Mouse (Mus musculus) ES-E14 (cell line): ENCODE results near the gene Cyth1. TPM values are rescaled to one million over a fixed set of nuclear protein-coding genes. Genes with fewer than 3 reads are reported as not detected.

Experiments used
- DNase-seq: peaks from one replicate; pipeline ENCODE4 v3.0.0-alpha.2; 2013; ENCODE audit warnings: low read depth, low spot score
- H3K27ac ChIP-seq: 2 replicates; pipeline ENCODE4 v1.5.1; 2012; ENCODE audit warnings: low read depth, mild to moderate bottlenecking, low read length, moderate library complexity, mixed read lengths; ENCODE audit not compliant: poor library complexity, insufficient read depth, severe bottlenecking
- H3K36me3 ChIP-seq: 2 replicates; pipeline ENCODE4 v1.6.1; 2012; ENCODE audit warnings: mild to moderate bottlenecking, low read length, moderate library complexity, mixed read lengths; ENCODE audit not compliant: control insufficient read depth, poor library complexity, insufficient read depth, severe bottlenecking
- H3K4me1 ChIP-seq, 2 experiments: fragments of 150-350 bp in 1 of 2; sonication (generic) in 1 of 2; 2 replicates each; pipeline ENCODE4 v1.6.1; 2012; ENCODE audit warnings: low read length in 2 of 2, mild to moderate bottlenecking in 1 of 2, mixed read lengths in 1 of 2; ENCODE audit not compliant: control insufficient read depth in 2 of 2, insufficient read depth in 2 of 2, poor library complexity in 1 of 2
- H3K4me3 ChIP-seq, 2 experiments: fragments of 150-350 bp in 1 of 2; sonication (generic) in 1 of 2; 2 replicates each; pipeline ENCODE4 v1.5.1; 2012; ENCODE audit warnings: low read length in 2 of 2, low read depth in 1 of 2, mild to moderate bottlenecking in 1 of 2, mixed read lengths in 1 of 2; ENCODE audit not compliant: insufficient read depth in 1 of 2, poor library complexity in 1 of 2, severe bottlenecking in 1 of 2
- H3K9ac ChIP-seq: 2 replicates; pipeline ENCODE4 v1.6.1; 2012; ENCODE audit warnings: low read depth, mild to moderate bottlenecking, low read length, mixed read lengths; ENCODE audit not compliant: poor library complexity, insufficient read depth, severe bottlenecking
- H3K9me3 ChIP-seq: fragments of 150-350 bp; sonication (generic); 2 replicates; pipeline ENCODE4 v1.6.1; 2012; ENCODE audit warnings: low read depth, mild to moderate bottlenecking, low read length; ENCODE audit not compliant: control insufficient read depth, insufficient read depth
- CHD2 ChIP-seq: IDR thresholded peaks from 2 replicates; pipeline ENCODE4 v1.6.1; 2014; ENCODE audit warnings: mild to moderate bottlenecking, low read depth, low read length, inconsistent platforms
- HCFC1 ChIP-seq: IDR thresholded peaks from 2 replicates; pipeline ENCODE4 v1.6.1; 2012; ENCODE audit warnings: low read length, inconsistent platforms, borderline replicate concordance; ENCODE audit not compliant: insufficient read depth
- MAFK ChIP-seq: IDR thresholded peaks from 2 replicates; pipeline ENCODE4 v1.6.1; 2014; ENCODE audit warnings: mild to moderate bottlenecking, low read depth, low read length, inconsistent platforms; ENCODE audit not compliant: insufficient read depth
- ZC3H11A ChIP-seq: IDR thresholded peaks from 2 replicates; pipeline ENCODE4 v1.6.1; 2012; ENCODE audit warnings: low read depth, mild to moderate bottlenecking, inconsistent platforms, low read length, borderline replicate concordance
- ZNF384 ChIP-seq: IDR thresholded peaks from 2 replicates; pipeline ENCODE4 v1.6.1; 2012; ENCODE audit warnings: low read depth, low read length, inconsistent platforms
- in situ Hi-C, 2 experiments: fragments of 600-800 bp; cut with MboI; formaldehyde crosslinking; loops; one replicate each; pipeline ENCODE4 v1.15.1; 2025; ENCODE audit warnings: low sequenced_read_pairs in 2 of 2, inconsistent platforms in 1 of 2; ENCODE audit not compliant: unreplicated experiment in 2 of 2
- total RNA-seq: library from RNA; depleted of rRNA; stranded (reverse); fragments of 300-350 nt; gene quantifications from 2 replicates; pipeline ENCODE4 v1.2.3, GENCODE M21; 2012

Cyth1 gene
- total RNA-seq, 1 experiment: 6.3 TPM

DNA sequence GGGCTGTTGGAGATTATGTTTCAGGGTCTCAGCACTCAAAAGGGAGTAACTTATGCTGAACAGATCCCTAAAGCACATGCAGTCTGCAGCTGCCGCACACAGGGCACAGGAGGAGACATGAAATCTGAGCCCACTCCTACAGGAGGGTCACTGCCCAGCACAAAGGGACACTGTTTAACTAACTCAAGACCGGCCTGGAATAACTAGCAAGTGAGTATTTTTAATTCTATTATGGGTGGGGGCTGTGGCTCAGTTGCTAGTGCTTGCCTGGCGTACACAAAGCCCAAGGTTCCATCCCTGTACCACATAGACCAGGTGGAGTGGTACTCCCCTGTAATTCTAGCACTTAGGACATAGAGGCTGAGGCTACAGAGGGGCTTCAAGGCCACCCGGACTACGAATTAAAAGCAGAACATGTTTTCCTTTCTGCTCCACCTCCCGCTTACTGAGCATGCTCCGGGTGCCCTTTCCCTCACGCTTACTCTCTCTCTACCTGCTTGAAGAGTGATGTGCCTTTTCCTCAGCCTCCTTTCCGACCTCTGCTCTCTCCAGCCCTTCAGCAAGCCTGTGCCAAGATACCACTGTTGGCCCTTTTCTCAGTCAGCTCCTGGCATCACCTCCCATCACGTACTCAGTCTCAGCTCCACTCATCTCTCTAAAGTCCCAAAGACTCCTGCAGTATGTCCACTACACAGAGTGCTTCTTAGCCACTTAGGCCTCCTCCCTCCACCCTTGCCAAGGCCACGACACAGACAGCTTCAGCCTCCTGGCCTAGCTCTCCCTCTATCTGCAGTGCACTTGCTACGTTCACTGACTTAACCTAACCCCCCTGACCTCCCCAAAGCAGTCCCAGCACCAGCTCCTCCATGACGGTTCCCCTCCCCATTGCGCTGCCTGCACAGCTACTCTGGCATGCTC is 8.9 kb downstream of the Cyth1 start:
- Histone ChIP-seq H3K4me3 (no peak overlapping the region), H3K4me1 (no peaks in the 10 kb centered on the region)
- in situ Hi-C loops: loop anchor here in 1 of 2 experiments (25.0 kb wide), 1 partner anchor 377 kb away; the partner anchor contains the start of genes Tha1 and Tmem235

DNA sequence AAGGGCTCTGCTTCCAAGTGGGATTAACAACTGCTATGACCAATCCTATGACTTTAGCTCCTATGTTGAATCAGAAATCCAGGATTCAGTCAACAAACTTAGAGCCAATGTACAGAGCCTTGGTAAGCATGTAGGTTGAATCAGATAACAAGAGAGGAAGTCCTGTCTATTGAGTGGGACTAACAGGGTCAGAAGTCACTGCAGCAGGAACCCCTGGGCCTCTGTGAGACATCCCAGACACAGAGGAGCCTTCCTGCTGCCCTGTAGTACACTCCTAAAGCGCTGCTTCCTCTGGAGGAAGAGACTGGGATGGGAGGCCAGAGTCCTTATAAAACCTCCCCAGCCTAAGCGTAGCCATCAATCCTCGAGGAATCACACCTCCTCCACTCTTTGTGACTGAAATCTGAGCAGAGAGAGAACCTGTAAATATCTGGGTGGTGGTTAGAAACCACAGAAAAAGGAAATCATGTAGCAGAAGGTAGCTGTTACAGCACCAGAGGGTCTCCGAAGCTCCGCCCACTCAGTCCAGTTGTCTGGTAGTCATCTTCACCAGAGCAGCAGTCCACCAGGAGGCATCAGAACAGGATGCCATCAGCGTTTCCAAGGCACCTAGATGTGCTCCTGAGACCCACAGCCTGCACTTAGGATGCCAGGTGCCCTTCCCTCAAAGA is 11.7 kb downstream of the Cyth1 start:
- in situ Hi-C loops: loop anchor here in 1 of 2 experiments (25.0 kb wide), 1 partner anchor 374 kb away; the partner anchor contains the start of genes Tha1 and Tmem235
- Histone ChIP-seq H3K36me3 (no peaks in the 10 kb centered on the region), H3K9ac (no peak overlapping the region), H3K9me3 (no peaks in the 10 kb centered on the region), H3K4me1 (no peaks in the 10 kb centered on the region), H3K4me3 (no peak overlapping the region), H3K27ac (no peak overlapping the region)
- no peak for DNase-seq
- no peak for TF ChIP-seq CHD2
- TF ChIP-seq HCFC1: no peak
- no peak for TF ChIP-seq ZC3H11A
- TF ChIP-seq MAFK: no peak
- no peak for TF ChIP-seq ZNF384

More for the DNA sequence above, 8.9 kb downstream of the Cyth1 start:
- DNase-seq: no peak
- Histone ChIP-seq H3K27ac (no peak overlapping the region), H3K9me3 (no peaks in the 10 kb centered on the region), H3K9ac (no peak overlapping the region), H3K36me3 (no peaks in the 10 kb centered on the region)
- TF ChIP-seq CHD2 (no peak), ZNF384 (no peak), MAFK (no peak), HCFC1 (no peak), ZC3H11A (no peak)

DNA sequence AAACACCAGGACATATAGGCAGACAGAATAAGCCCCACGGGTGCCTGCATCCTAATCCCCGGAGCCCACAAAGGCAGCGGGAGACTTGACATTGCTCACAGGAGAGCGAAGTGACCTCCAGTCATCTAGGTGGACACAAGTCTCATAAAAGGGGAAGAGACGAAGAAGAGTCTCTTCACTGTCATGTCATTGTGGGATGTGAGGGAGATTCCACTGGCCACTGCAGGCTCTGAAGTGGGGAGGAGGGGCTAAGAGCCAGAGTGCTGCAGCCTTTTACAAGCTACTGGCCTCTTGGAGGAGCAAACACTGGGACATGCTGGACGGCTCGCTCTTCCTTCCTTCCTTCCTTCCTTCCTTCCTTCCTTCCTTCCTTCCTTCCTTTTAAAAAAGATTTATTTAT is 13.5 kb downstream of the Cyth1 start:
- in situ Hi-C loops: loop anchor here in 1 of 2 experiments (25.0 kb wide), 1 partner anchor 373 kb away; the partner anchor contains the start of genes Tha1 and Tmem235
- H3K4me1 ChIP-seq: no peaks in the 10 kb centered on the region
- no peaks in the 10 kb centered on the region for H3K36me3 ChIP-seq
- H3K9ac ChIP-seq: no peak overlapping the region
- no peaks in the 10 kb centered on the region for H3K9me3 ChIP-seq
- no peak overlapping the region for H3K27ac ChIP-seq
- TF ChIP-seq MAFK: no peak
- no peak for TF ChIP-seq ZC3H11A
- TF ChIP-seq HCFC1: no peak
- no peak for TF ChIP-seq ZNF384
- no peak for TF ChIP-seq CHD2
- no peak for DNase-seq
- H3K4me3 ChIP-seq: no peak overlapping the region

- no peak overlapping the region for H3K27ac ChIP-seq
- no peaks in the 10 kb centered on the region for H3K9me3 ChIP-seq
- H3K36me3 ChIP-seq: no peaks in the 10 kb centered on the region
- DNase-seq: no peak
- TF ChIP-seq HCFC1: no peak
- TF ChIP-seq ZC3H11A: no peak
- no peak for TF ChIP-seq CHD2
- no peak for TF ChIP-seq ZNF384
- no peak for TF ChIP-seq MAFK
- H3K4me3 ChIP-seq: no peak overlapping the region
- H3K9ac ChIP-seq: no peak overlapping the region
- no peaks in the 10 kb centered on the region for H3K4me1 ChIP-seq
- in situ Hi-C loops: loop anchor here in 1 of 2 experiments (25.0 kb wide), 1 partner anchor 372 kb away; the partner anchor contains the start of genes Tha1 and Tmem235
These were observed 13.9 kb downstream of the Cyth1 start for GRCm38 (mm10) chr11:118234500-118234899.
